Mouse (Mus musculus) stomach, embryonic 14.5 days (tissue): Measurements from ENCODE around the gene Sept9. TPM values are rescaled to one million over a fixed set of nuclear protein-coding genes. Genes with fewer than 3 reads are reported as not detected.
"Not testable (repeated sequence)": the region's sequence is repeated elsewhere in the genome, so short reads cannot be mapped to it uniquely, and the experiment has no call there.

ENCODE experiments used
- ATAC-seq: fragments of 200-750 bp; cut with Nextera tagmentation; 2 replicates; pipeline ENCODE4 v1.8.0; 2017; ENCODE audit warnings: low read depth, moderate TSS enrichment; ENCODE audit not compliant: insufficient number of reproducible peaks, insufficient read depth, low FRiP score
- H3K27ac ChIP-seq: fragments of 300-500 bp; sonication (generic); 2 replicates; pipeline ENCODE4 v1.5.1; 2014; ENCODE audit warnings: mild to moderate bottlenecking, low read length, moderate library complexity, mixed read lengths
- H3K27me3 ChIP-seq: fragments of 300-500 bp; sonication (generic); 2 replicates; pipeline ENCODE4 v1.6.1; 2014; ENCODE audit warnings: low read length, control low read depth, mixed read lengths; ENCODE audit not compliant: control insufficient read depth, insufficient read depth
- H3K36me3 ChIP-seq: fragments of 300-500 bp; sonication (generic); 2 replicates; pipeline ENCODE4 v1.6.1; 2014; ENCODE audit warnings: mild to moderate bottlenecking, control low read depth, low read length, moderate library complexity, mixed read lengths; ENCODE audit not compliant: control insufficient read depth, insufficient read depth
- H3K4me1 ChIP-seq: fragments of 300-500 bp; sonication (generic); 2 replicates; pipeline ENCODE4 v1.6.1; 2014; ENCODE audit warnings: low read length, control low read depth, mixed read lengths; ENCODE audit not compliant: control insufficient read depth, insufficient read depth
- H3K4me2 ChIP-seq: fragments of 300-500 bp; sonication (generic); replicated peaks from 2 replicates; pipeline ENCODE4 v1.6.1; 2014; ENCODE audit warnings: low read depth, low read length, control low read depth
- H3K4me3 ChIP-seq: fragments of 300-500 bp; sonication (generic); 2 replicates; pipeline ENCODE4 v1.5.1; 2014; ENCODE audit warnings: low read depth, low read length, control low read depth
- H3K9ac ChIP-seq: fragments of 300-500 bp; sonication (generic); replicated peaks from 2 replicates; pipeline ENCODE4 v1.6.1; 2014; ENCODE audit warnings: low read depth, mild to moderate bottlenecking, control low read depth, low read length, moderate library complexity, mixed read lengths
- H3K9me3 ChIP-seq: fragments of 300-500 bp; sonication (generic); 2 replicates; pipeline ENCODE4 v1.6.1; 2016; ENCODE audit warnings: low read depth, low read length, control low read depth; ENCODE audit not compliant: control insufficient read depth
- WGBS: fragments of 180-500 bp; shearing (Covaris S2); extraction: QIAGEN DNeasy Blood & Tissue Kit; methylation state at CpG from one replicate; pipeline ENCODE4 v1.1.7; 2014; 5-methylcytosine and 5-hydroxymethylcytosine counted together
- polyA plus RNA-seq: library from polyadenylated mRNA; unstranded; fragments of >200 nt; fragmentation: Nextera tagmentation; extraction: Ambion mirVana; gene quantifications from 2 replicates; pipeline ENCODE4 v1.2.1, GENCODE M21; 2014

Gene Sept9
- polyA plus RNA-seq, 1 experiment from 2014 or later = 106 TPM

DNA sequence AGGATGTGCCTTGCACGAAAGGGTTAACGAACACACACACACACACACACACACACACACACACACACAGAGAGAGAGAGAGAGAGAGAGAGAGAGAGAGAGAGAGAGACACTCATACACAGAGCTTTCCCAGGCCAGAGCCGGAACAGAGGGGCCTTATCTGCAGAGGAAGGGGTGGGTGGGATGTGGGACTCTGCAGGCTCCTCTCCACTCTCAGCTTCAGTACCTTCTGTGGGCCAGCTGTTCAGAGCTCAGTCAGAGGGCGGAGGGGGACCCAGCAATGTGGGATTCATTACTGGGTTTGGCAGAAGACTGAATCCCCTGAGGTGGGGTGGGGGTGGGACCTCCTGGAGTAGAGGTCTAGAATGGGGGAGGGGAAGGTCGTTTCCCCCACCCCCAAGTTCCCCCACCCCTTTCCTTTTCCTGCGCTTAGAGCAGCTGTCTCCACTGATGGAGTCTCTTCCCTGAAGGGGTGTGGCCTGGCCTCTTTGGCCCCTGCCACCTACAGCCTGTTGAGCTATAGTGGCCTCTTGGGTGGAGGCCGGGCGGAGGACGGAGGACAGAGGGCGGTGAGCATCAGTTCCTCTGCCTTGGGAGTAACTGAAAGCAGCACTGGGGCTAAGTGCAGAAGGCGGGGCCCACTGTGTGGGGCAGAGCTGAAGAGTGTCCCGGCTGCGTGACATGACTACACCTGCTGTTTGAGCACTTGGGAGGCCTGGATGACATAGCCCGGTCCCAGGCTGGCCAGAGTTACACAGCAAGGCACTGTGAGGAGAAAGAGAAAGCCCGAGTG is 120.3 kb downstream of the Sept9 start:
- Histone ChIP-seq H3K4me3 (no peak overlapping the region), H3K27me3 (no peaks in the 10 kb centered on the region), H3K27ac (peak overlapping the region; percentile 90), H3K9ac (no peak overlapping the region), H3K4me2 (no peak overlapping the region; the same call in 1 of the 2 replicates), H3K4me1 (peaks cover 72% of the 10 kb centered on the region), H3K9me3 (no peaks in the 10 kb centered on the region), H3K36me3 (no peaks in the 10 kb centered on the region)
- peak; percentile 68; the same call in 1 of the 2 replicates for ATAC-seq
- WGBS = 17% methylated on average over 15 of the region's 15 CpGs

DNA sequence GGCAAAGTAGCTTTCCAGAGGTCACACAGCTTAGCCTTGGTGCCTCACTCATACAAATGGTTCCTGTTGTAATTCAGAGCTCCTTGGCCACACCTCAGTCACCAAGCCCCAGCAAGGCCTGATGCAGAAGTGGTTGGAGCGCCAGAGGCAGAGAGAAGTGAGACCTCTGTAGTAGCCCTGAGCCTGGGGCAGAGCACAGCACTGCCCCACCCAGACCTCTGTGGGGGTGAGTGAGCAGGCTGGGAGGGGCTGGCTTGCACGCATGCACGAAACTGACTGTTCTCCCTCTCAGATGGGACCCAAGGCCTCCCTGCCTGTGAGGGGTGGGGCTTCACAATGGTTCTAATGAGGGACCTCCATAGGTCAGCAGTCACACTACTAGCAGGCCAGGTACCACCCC is 121.0 kb downstream of the Sept9 start:
- no peak overlapping the region for H3K4me3 ChIP-seq
- H3K4me2 ChIP-seq = no peak overlapping the region; the same call in 1 of the 2 replicates
- WGBS = 54% methylated on average over 3 of the region's 3 CpGs
- H3K9me3 ChIP-seq = no peaks in the 10 kb centered on the region
- ATAC-seq = no peak
- H3K9ac ChIP-seq = no peak overlapping the region
- no peaks in the 10 kb centered on the region for H3K36me3 ChIP-seq
- H3K27ac ChIP-seq = peak overlapping the region; percentile 90
- H3K4me1 ChIP-seq = peaks cover 66% of the 10 kb centered on the region
- no peaks in the 10 kb centered on the region for H3K27me3 ChIP-seq

- H3K27me3 ChIP-seq = no peaks in the 10 kb centered on the region
- ATAC-seq = no peak
- H3K4me1 ChIP-seq = peaks cover 69% of the 10 kb centered on the region
- 75% methylated on average over 9 of the region's 9 CpGs for WGBS
- no peak overlapping the region for H3K4me3 ChIP-seq
- no peak overlapping the region for H3K27ac ChIP-seq
- no peaks in the 10 kb centered on the region for H3K9me3 ChIP-seq
- no peaks in the 10 kb centered on the region for H3K36me3 ChIP-seq
- no peak overlapping the region for H3K4me2 ChIP-seq
- no peak overlapping the region for H3K9ac ChIP-seq
Measured at GRCm38 (mm10) chr11:117321311-117321971, 122.0 kb downstream of the Sept9 start.

DNA sequence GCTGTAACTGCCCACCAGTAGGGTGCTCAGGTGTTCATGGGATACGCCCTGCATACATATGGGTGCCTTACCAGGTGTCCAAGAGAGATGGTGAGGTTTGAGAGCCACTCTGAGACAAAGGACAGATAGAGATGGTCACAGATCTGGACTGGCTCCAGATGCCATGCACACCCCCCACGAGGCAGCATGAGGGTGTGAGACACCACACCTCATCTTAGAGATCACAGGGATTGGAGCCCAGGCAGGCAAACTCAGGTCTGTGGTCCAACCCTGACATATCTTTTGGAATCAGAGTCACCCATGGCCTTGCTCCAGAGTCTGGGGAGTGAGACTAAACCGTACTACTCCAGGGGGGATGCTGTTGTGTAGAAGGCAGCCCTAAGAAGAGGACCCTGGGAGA is 122.8 kb downstream of the Sept9 start:
- Histone ChIP-seq H3K4me3 (no peak overlapping the region), H3K9ac (no peak overlapping the region), H3K36me3 (no peaks in the 10 kb centered on the region), H3K27ac (0 out of 2 replicates have a peak overlapping the region, but pooled peaks have one; percentile 21), H3K4me1 (peaks cover 61% of the 10 kb centered on the region), H3K9me3 (no peaks in the 10 kb centered on the region), H3K4me2 (no peak overlapping the region), H3K27me3 (no peaks in the 10 kb centered on the region)
- no peak for ATAC-seq
- 80% methylated on average over 3 of the region's 3 CpGs for WGBS

DNA sequence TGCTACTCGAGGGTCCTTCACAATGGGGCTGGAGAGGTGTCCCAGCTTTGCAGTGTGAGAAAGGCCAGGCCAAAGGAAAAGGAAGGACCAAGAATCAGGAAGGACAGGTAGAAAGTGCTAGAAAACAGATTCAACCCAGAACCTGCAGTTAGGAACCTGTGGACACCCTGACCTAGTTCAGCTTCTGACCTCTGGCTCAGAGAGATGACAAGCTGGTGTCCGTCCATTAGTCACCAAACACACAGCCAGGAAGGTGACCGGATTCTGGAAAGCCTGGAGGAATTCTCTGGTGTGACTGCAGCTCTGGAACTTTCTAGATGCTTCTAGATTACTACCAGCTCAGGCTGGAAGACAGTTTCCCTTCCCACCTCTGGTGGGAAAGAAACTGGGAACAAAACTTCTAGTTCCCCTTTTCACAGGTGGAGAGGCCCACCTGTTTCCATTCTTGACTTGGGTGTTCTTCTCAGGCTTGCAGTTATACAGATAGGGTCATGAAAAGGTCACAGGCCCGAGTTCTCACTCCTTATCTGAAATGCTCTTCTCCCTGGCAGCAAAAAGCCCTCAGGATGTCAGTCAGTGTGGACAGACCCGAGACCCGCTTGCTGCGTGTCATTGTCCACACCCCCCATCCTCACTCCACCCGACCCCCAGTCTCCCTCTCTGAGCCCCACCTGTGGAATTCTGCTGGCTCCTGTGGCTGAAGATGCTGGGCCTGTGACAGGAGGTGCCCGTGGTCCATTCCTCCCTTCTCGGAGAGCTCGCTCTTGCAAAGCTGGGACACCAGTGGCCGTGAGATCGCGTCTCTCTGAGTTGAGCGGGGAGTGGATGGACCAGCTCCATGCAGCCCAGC is 123.5 kb downstream of the Sept9 start:
- Histone ChIP-seq H3K9ac (no peak overlapping the region), H3K27ac (0 out of 2 replicates have a peak overlapping the region, but pooled peaks have one; percentile 21), H3K4me1 (peaks cover 57% of the 10 kb centered on the region), H3K36me3 (no peaks in the 10 kb centered on the region), H3K9me3 (no peaks in the 10 kb centered on the region), H3K4me3 (no peak overlapping the region), H3K27me3 (no peaks in the 10 kb centered on the region), H3K4me2 (no peak overlapping the region)
- 70% methylated on average over 15 of the region's 15 CpGs for WGBS
- no peak for ATAC-seq

GRCm38 (mm10) chr11:117323976-117324574 is 124.6 kb downstream of the Sept9 start:
- 62% methylated on average over 12 of the region's 12 CpGs for WGBS
- H3K36me3 ChIP-seq = no peaks in the 10 kb centered on the region
- H3K9me3 ChIP-seq = no peaks in the 10 kb centered on the region
- peak overlapping the region; percentile 48; the same call in 1 of the 2 replicates for H3K27ac ChIP-seq
- H3K9ac ChIP-seq = no peak overlapping the region
- no peak overlapping the region for H3K4me2 ChIP-seq
- no peak overlapping the region for H3K4me3 ChIP-seq
- peaks cover 46% of the 10 kb centered on the region for H3K4me1 ChIP-seq
- no peaks in the 10 kb centered on the region for H3K27me3 ChIP-seq
- no peak for ATAC-seq

- H3K36me3 ChIP-seq, H3K4me2 ChIP-seq, ATAC-seq, H3K9ac ChIP-seq, H3K27me3 ChIP-seq, H3K9me3 ChIP-seq, H3K4me3 ChIP-seq: not testable (repeated sequence)
- WGBS = 97% methylated on average over 5 of the region's 5 CpGs
- Histone ChIP-seq H3K4me1 (peaks cover 42% of the 10 kb centered on the region), H3K27ac (peak overlapping the region; percentile 48; the same call in 1 of the 2 replicates)
Measured at GRCm38 (mm10) chr11:117324718-117325117, 125.3 kb downstream of the Sept9 start.

GRCm38 (mm10) chr11:117325131-117325467 is 125.6 kb downstream of the Sept9 start:
- Histone ChIP-seq H3K27ac (0 out of 2 replicates have a peak overlapping the region, but pooled peaks have one; percentile 33), H3K4me1 (peaks cover 39% of the 10 kb centered on the region)

More at GRCm38 (mm10) chr11:117325131-117325467, 125.6 kb downstream of the Sept9 start:
- Histone ChIP-seq H3K4me3 (no peak overlapping the region), H3K9ac (no peak overlapping the region), H3K9me3 (no peaks in the 10 kb centered on the region), H3K36me3 (no peaks in the 10 kb centered on the region), H3K27me3 (no peaks in the 10 kb centered on the region), H3K4me2 (no peak overlapping the region)
- ATAC-seq = no peak
- 68% methylated on average over 5 of the region's 5 CpGs for WGBS
